Mouse (Mus musculus) midbrain, embryonic 11.5 days (tissue): ENCODE results near the gene Zfp287. TPM values are rescaled to one million over a fixed set of nuclear protein-coding genes. Genes with fewer than 3 reads are reported as not detected.
"Not testable (repeated sequence)": the region's sequence is repeated elsewhere in the genome, so short reads cannot be mapped to it uniquely, and the experiment has no call there.

ENCODE experiments used
- ATAC-seq: fragments of 200-750 bp; cut with Nextera tagmentation; 2 replicates; pipeline ENCODE4 v1.8.0; 2017; ENCODE audit warnings: moderate TSS enrichment, moderate library complexity; ENCODE audit not compliant: low FRiP score
- DNase-seq: peaks from one replicate; pipeline ENCODE4 v3.0.0; 2015; ENCODE audit warnings: low spot score; ENCODE audit errors: missing footprints
- H3K27ac ChIP-seq: fragments of 300-500 bp; sonication (generic); 2 replicates; pipeline ENCODE4 v1.5.1; 2014; ENCODE audit warnings: low read depth, low read length
- H3K27me3 ChIP-seq: fragments of 300-500 bp; sonication (generic); 2 replicates; pipeline ENCODE4 v1.6.1; 2014; ENCODE audit warnings: mild to moderate bottlenecking, low read length, moderate library complexity, mixed read lengths; ENCODE audit not compliant: control insufficient read depth, insufficient read depth
- H3K36me3 ChIP-seq: fragments of 300-500 bp; sonication (generic); 2 replicates; pipeline ENCODE4 v1.6.1; 2014; ENCODE audit warnings: mild to moderate bottlenecking, low read length, moderate library complexity, mixed read lengths; ENCODE audit not compliant: control insufficient read depth, insufficient read depth
- H3K4me1 ChIP-seq: fragments of 300-500 bp; sonication (generic); 2 replicates; pipeline ENCODE4 v1.6.1; 2014; ENCODE audit warnings: low read length; ENCODE audit not compliant: control insufficient read depth, insufficient read depth
- H3K4me2 ChIP-seq: fragments of 300-500 bp; sonication (generic); 2 replicates; pipeline ENCODE4 v1.6.1; 2014; ENCODE audit warnings: mild to moderate bottlenecking, moderate library complexity
- H3K4me3 ChIP-seq: fragments of 300-500 bp; sonication (generic); 2 replicates; pipeline ENCODE4 v1.5.1; 2014; ENCODE audit warnings: low read depth, low read length
- H3K9ac ChIP-seq: fragments of 300-500 bp; sonication (generic); 2 replicates; pipeline ENCODE4 v1.6.1; 2014; ENCODE audit warnings: low read length
- H3K9me3 ChIP-seq: fragments of 300-500 bp; sonication (generic); 2 replicates; pipeline ENCODE4 v1.6.1; 2016; ENCODE audit warnings: low read length; ENCODE audit not compliant: control insufficient read depth
- WGBS: fragments of 180-500 bp; shearing (Covaris S2); extraction: QIAGEN DNeasy Blood & Tissue Kit; methylation state at CpG from one replicate; pipeline ENCODE4 v1.1.7; 2014; 5-methylcytosine and 5-hydroxymethylcytosine counted together
- polyA plus RNA-seq: library from polyadenylated mRNA; unstranded; fragments of >200 nt; fragmentation: Nextera tagmentation; extraction: Ambion mirVana; gene quantifications from 2 replicates; pipeline ENCODE4 v1.2.1, GENCODE M21; 2014

Zfp287 gene
- polyA plus RNA-seq, 1 experiment from 2014 or later, result 12.4 TPM

DNA sequence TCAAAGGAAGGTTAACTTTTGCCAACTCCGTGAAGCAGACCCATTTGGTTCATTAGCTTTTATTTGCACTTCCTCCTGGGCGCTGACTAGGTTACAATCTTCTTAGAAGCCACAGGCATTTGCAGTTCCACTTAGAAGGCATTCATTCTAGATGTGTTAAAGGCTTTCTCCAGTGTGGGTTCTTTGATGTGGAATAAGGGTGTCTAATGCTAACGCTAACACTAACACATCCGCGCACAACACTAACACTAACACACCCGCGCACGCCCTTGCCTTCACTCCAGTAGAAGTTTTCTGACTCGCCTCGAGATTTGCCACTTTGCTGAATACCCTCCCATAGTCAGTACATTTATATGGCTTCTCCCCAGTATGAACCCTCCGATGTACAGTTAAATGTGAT is 20.5 kb upstream of the Zfp287 start:
- no peak for ATAC-seq
- no peaks in the 10 kb centered on the region for H3K36me3 ChIP-seq
- no peaks in the 10 kb centered on the region for H3K27me3 ChIP-seq
- WGBS, result 82% methylated on average over 11 of the region's 11 CpGs
- no peak overlapping the region for H3K27ac ChIP-seq
- no peaks in the 10 kb centered on the region for H3K9me3 ChIP-seq
- no peak overlapping the region for H3K4me2 ChIP-seq
- no peaks in the 10 kb centered on the region for H3K4me1 ChIP-seq
- no peak for DNase-seq
- no peak overlapping the region for H3K4me3 ChIP-seq
- no peak overlapping the region for H3K9ac ChIP-seq

DNA sequence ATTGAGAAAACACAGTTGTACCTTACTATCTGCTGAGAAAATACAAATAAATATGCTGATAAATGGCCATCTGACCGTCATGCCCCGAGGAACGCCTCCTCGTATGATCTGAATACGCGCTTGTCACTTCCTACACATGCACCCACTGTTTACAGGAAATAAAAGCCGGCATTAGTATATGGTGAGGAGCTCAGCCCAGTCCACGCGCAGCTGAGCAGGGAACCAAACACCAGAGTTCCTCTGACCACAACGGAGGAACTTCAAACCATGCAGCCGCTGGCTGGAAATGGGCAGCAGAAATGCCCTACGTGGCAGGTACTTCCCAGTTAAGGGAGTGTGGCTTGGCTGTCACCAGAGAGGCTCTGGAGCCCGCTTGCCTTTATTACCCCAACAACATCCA is 17.7 kb upstream of the Zfp287 start:
- not testable (repeated sequence) for H3K27me3 ChIP-seq, H3K4me2 ChIP-seq, ATAC-seq, H3K27ac ChIP-seq, H3K4me1 ChIP-seq, H3K9me3 ChIP-seq, H3K36me3 ChIP-seq, H3K4me3 ChIP-seq, H3K9ac ChIP-seq, DNase-seq
- 90% methylated on average over 13 of the region's 13 CpGs for WGBS

- DNase-seq (no peak), ATAC-seq (no peak)
- Histone ChIP-seq H3K9ac (no peak overlapping the region), H3K36me3 (no peaks in the 10 kb centered on the region), H3K27me3 (no peaks in the 10 kb centered on the region), H3K4me2 (no peak overlapping the region), H3K4me1 (no peaks in the 10 kb centered on the region), H3K27ac (no peak overlapping the region), H3K4me3 (no peak overlapping the region), H3K9me3 (no peaks in the 10 kb centered on the region)
- WGBS, result 76% methylated on average over 4 of the region's 4 CpGs
These were observed 16.4 kb upstream of the Zfp287 start for GRCm38 (mm10) chr11:62748062-62748461.

GRCm38 (mm10) chr11:62747227-62747626 is 15.5 kb upstream of the Zfp287 start:
- Histone ChIP-seq H3K27ac (no peak overlapping the region), H3K4me2 (no peak overlapping the region), H3K4me3 (no peak overlapping the region), H3K9me3 (no peaks in the 10 kb centered on the region), H3K9ac (no peak overlapping the region), H3K27me3 (no peaks in the 10 kb centered on the region), H3K36me3 (no peaks in the 10 kb centered on the region), H3K4me1 (no peaks in the 10 kb centered on the region)
- ATAC-seq (no peak), DNase-seq (no peak)
- 75% methylated on average over 9 of the region's 9 CpGs for WGBS

GRCm38 (mm10) chr11:62746001-62746533 is 14.4 kb upstream of the Zfp287 start:
- H3K4me3 ChIP-seq, result peak overlapping the region; percentile 29
- no peaks in the 10 kb centered on the region for H3K36me3 ChIP-seq
- H3K4me2 ChIP-seq, result peak overlapping the region; percentile 49
- peak overlapping the region; percentile 25; the same call in 1 of the 2 replicates for H3K9ac ChIP-seq
- H3K9me3 ChIP-seq, result no peaks in the 10 kb centered on the region
- H3K27ac ChIP-seq, result no peak overlapping the region
- no peaks in the 10 kb centered on the region for H3K27me3 ChIP-seq
- WGBS, result 3% methylated on average over 27 of the region's 27 CpGs
- ATAC-seq, result peak; percentile 77; the same call in 1 of the 2 replicates
- H3K4me1 ChIP-seq, result no peaks in the 10 kb centered on the region
- peak; percentile 96 for DNase-seq

DNA sequence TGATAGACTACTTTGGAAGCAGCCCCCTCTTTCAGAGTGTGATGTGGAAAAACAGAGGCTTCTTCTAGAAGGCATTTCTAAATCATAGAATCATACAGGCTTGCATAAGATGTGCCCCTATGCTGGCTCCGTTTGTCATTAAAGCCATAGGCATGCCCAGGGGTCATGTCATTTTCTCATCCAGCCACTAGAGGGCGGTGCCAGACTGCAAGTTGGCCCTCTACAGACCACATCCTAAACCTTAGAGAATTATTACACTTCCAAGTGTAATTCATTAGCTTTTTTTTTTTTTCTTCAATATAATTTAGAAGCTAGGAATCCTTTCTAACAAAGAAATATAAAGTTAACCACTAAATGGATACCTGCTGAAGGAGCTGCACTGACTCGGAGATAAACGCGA is 12.4 kb upstream of the Zfp287 start:
- no peaks in the 10 kb centered on the region for H3K9me3 ChIP-seq
- H3K4me2 ChIP-seq, result no peak overlapping the region
- ATAC-seq (0 out of 2 replicates have a peak, but pooled peaks have one; percentile 30), DNase-seq (peak; percentile 94)
- H3K4me3 ChIP-seq, result no peak overlapping the region
- no peaks in the 10 kb centered on the region for H3K36me3 ChIP-seq
- H3K27me3 ChIP-seq, result no peaks in the 10 kb centered on the region
- no peak overlapping the region for H3K9ac ChIP-seq
- H3K27ac ChIP-seq, result no peak overlapping the region
- no peaks in the 10 kb centered on the region for H3K4me1 ChIP-seq
- 51% methylated on average over 5 of the region's 5 CpGs for WGBS

GRCm38 (mm10) chr11:62742261-62742957 is 10.7 kb upstream of the Zfp287 start:
- no peaks in the 10 kb centered on the region for H3K36me3 ChIP-seq
- ATAC-seq, result no peak
- DNase-seq, result no peak

GRCm38 (mm10) chr11:62741186-62741585 is 9.5 kb upstream of the Zfp287 start:
- no peak overlapping the region for H3K27ac ChIP-seq
- no peak for ATAC-seq
- no peak overlapping the region for H3K4me3 ChIP-seq
- no peak overlapping the region for H3K4me2 ChIP-seq
- no peaks in the 10 kb centered on the region for H3K27me3 ChIP-seq
- no peaks in the 10 kb centered on the region for H3K4me1 ChIP-seq
- no peak for DNase-seq
- 96% methylated on average over 2 of the region's 2 CpGs for WGBS
- no peak overlapping the region for H3K9ac ChIP-seq
- no peaks in the 10 kb centered on the region for H3K9me3 ChIP-seq
- no peaks in the 10 kb centered on the region for H3K36me3 ChIP-seq

More at GRCm38 (mm10) chr11:62742261-62742957, 10.7 kb upstream of the Zfp287 start:
- WGBS, result 78% methylated on average over 10 of the region's 10 CpGs
- H3K4me3 ChIP-seq, result no peak overlapping the region
- no peaks in the 10 kb centered on the region for H3K4me1 ChIP-seq
- no peak overlapping the region for H3K9ac ChIP-seq
- no peaks in the 10 kb centered on the region for H3K27me3 ChIP-seq
- no peak overlapping the region for H3K4me2 ChIP-seq
- H3K27ac ChIP-seq, result no peak overlapping the region
- no peaks in the 10 kb centered on the region for H3K9me3 ChIP-seq

DNA sequence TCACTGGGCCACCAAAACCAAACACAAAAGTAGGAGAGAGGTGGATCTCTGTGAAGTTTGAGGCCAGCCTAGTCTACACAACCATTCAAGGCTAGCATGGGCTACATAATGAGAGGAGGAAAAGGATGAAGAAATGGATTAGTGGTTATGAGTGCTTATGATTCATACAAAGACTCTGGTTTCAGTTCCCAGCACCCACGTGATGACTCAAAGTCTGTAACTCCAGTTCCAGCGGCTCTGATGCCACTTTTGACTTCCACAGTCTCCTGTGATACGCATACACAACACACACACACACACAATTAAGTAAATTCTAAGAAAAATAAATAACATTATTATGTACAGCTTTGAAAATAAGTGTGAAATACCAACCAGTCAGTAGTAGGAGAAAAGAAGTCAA is 960 bp upstream of the Zfp287 start:
- Histone ChIP-seq H3K36me3 (peaks cover 5% of the 10 kb centered on the region; the same call in 1 of the 2 replicates), H3K4me2 (no peak overlapping the region), H3K9ac (no peak overlapping the region), H3K4me1 (peaks cover 10% of the 10 kb centered on the region), H3K9me3 (no peaks in the 10 kb centered on the region), H3K4me3 (no peak overlapping the region), H3K27me3 (no peaks in the 10 kb centered on the region), H3K27ac (no peak overlapping the region)
- WGBS, result 90% methylated on average over 3 of the region's 3 CpGs
- ATAC-seq (no peak), DNase-seq (no peak)
